Mouse (Mus musculus): ENCODE measurements at regions not wholly inside any gene's neighbourhood (a gene's known extent, or its start where the extent isn't known, plus 50 kb on each side); places are given as distances from the start of the nearest gene placed in this dataset.

GRCm38 (mm10) chr11:114567814-114568800 is 100.2 kb upstream of the Rpl38 start:
- Histone ChIP-seq H3K4me3 (ENCODE audit: insufficient read depth, low read depth, low read length) (no peak overlapping the region), H3K27ac (replicated peaks; ENCODE audit: low read depth, low read length) (no peak overlapping the region), H3K4me1 (ENCODE audit: control insufficient read depth, insufficient read depth, insufficient read length, low read length) (no peaks in the 10 kb centered on the region)

- Histone ChIP-seq H3K4me3 (ENCODE audit: insufficient read depth, low read depth, low read length) (no peak overlapping the region), H3K27ac (replicated peaks; ENCODE audit: low read depth, low read length) (no peak overlapping the region), H3K4me1 (ENCODE audit: control insufficient read depth, insufficient read depth, insufficient read length, low read length) (no peaks in the 10 kb centered on the region)
Observed at GRCm38 (mm10) chr11:114567045-114567780, 101.1 kb upstream of the Rpl38 start.

GRCm38 (mm10) chr11:114564949-114565348 is 103.4 kb upstream of the Rpl38 start:
- Histone ChIP-seq H3K27ac (replicated peaks; ENCODE audit: low read depth, low read length) (no peak overlapping the region), H3K4me3 (ENCODE audit: insufficient read depth, low read depth, low read length) (no peak overlapping the region)

GRCm38 (mm10) chr11:114563172-114563571 is 105.2 kb upstream of the Rpl38 start:
- Histone ChIP-seq H3K4me3 (ENCODE audit: insufficient read depth, low read depth, low read length) (no peak overlapping the region), H3K27ac (replicated peaks; ENCODE audit: low read depth, low read length) (no peak overlapping the region), H3K4me1 (ENCODE audit: control insufficient read depth, insufficient read depth, insufficient read length, low read length) (no peaks in the 10 kb centered on the region)

More at GRCm38 (mm10) chr11:114564949-114565348, 103.4 kb upstream of the Rpl38 start:
- no peaks in the 10 kb centered on the region for H3K4me1 ChIP-seq (ENCODE audit: control insufficient read depth, insufficient read depth, insufficient read length, low read length)

- Histone ChIP-seq H3K4me3 (ENCODE audit: insufficient read depth, low read depth, low read length) (no peak overlapping the region), H3K27ac (replicated peaks; ENCODE audit: low read depth, low read length) (peak overlapping the region; percentile 64), H3K4me1 (ENCODE audit: control insufficient read depth, insufficient read depth, insufficient read length, low read length) (peaks cover 13% of the 10 kb centered on the region; the same call in 1 of the 2 replicates)
Observed at GRCm38 (mm10) chr11:114554576-114554975, 113.7 kb upstream of the Rpl38 start.

GRCm38 (mm10) chr11:114553992-114554391 is 114.3 kb upstream of the Rpl38 start:
- Histone ChIP-seq H3K4me3 (ENCODE audit: insufficient read depth, low read depth, low read length) (no peak overlapping the region), H3K27ac (replicated peaks; ENCODE audit: low read depth, low read length) (peak overlapping the region; percentile 27), H3K4me1 (ENCODE audit: control insufficient read depth, insufficient read depth, insufficient read length, low read length) (peaks cover 13% of the 10 kb centered on the region; the same call in 1 of the 2 replicates)

GRCm38 (mm10) chr11:114552176-114552575 is 116.1 kb upstream of the Rpl38 start:
- peaks cover 13% of the 10 kb centered on the region; the same call in 1 of the 2 replicates for H3K4me1 ChIP-seq (ENCODE audit: control insufficient read depth, insufficient read depth, insufficient read length, low read length)
- peak overlapping the region; percentile 81 for H3K27ac ChIP-seq (replicated peaks; ENCODE audit: low read depth, low read length)
- H3K4me3 ChIP-seq (ENCODE audit: insufficient read depth, low read depth, low read length): peak overlapping the region; percentile 43

GRCm38 (mm10) chr11:114551262-114551661 is 117.1 kb upstream of the Rpl38 start:
- peaks cover 13% of the 10 kb centered on the region; the same call in 1 of the 2 replicates for H3K4me1 ChIP-seq (ENCODE audit: control insufficient read depth, insufficient read depth, insufficient read length, low read length)
- H3K27ac ChIP-seq (replicated peaks; ENCODE audit: low read depth, low read length): 0 out of 2 replicates have a peak overlapping the region, but pooled peaks have one; percentile 2

GRCm38 (mm10) chr11:114548658-114549057 is 119.7 kb upstream of the Rpl38 start:
- peaks cover 18% of the 10 kb centered on the region for H3K4me1 ChIP-seq (ENCODE audit: control insufficient read depth, insufficient read depth, insufficient read length, low read length)
- H3K27ac ChIP-seq (replicated peaks; ENCODE audit: low read depth, low read length): no peak overlapping the region
- no peak overlapping the region for H3K4me3 ChIP-seq (ENCODE audit: insufficient read depth, low read depth, low read length)

More at GRCm38 (mm10) chr11:114551262-114551661, 117.1 kb upstream of the Rpl38 start:
- H3K4me3 ChIP-seq (ENCODE audit: insufficient read depth, low read depth, low read length): no peak overlapping the region

GRCm38 (mm10) chr11:114544212-114544611 is 124.1 kb upstream of the Rpl38 start:
- H3K27ac ChIP-seq (replicated peaks; ENCODE audit: low read depth, low read length): no peak overlapping the region
- peaks cover 7% of the 10 kb centered on the region; the same call in 1 of the 2 replicates for H3K4me1 ChIP-seq (ENCODE audit: control insufficient read depth, insufficient read depth, insufficient read length, low read length)
- no peak overlapping the region for H3K4me3 ChIP-seq (ENCODE audit: insufficient read depth, low read depth, low read length)

GRCm38 (mm10) chr11:114542167-114542566 is 126.2 kb upstream of the Rpl38 start:
- Histone ChIP-seq H3K27ac (replicated peaks; ENCODE audit: low read depth, low read length) (no peak overlapping the region), H3K4me3 (ENCODE audit: insufficient read depth, low read depth, low read length) (no peak overlapping the region), H3K4me1 (ENCODE audit: control insufficient read depth, insufficient read depth, insufficient read length, low read length) (peaks cover 7% of the 10 kb centered on the region; the same call in 1 of the 2 replicates)

- Histone ChIP-seq H3K4me1 (ENCODE audit: control insufficient read depth, insufficient read depth, insufficient read length, low read length) (peaks cover 7% of the 10 kb centered on the region; the same call in 1 of the 2 replicates), H3K4me3 (ENCODE audit: insufficient read depth, low read depth, low read length) (no peak overlapping the region), H3K27ac (replicated peaks; ENCODE audit: low read depth, low read length) (no peak overlapping the region)
Observed at GRCm38 (mm10) chr11:114540503-114540902, 127.8 kb upstream of the Rpl38 start.

GRCm38 (mm10) chr11:114536616-114537493 is 131.5 kb upstream of the Rpl38 start:
- Histone ChIP-seq H3K4me3 (ENCODE audit: insufficient read depth, low read depth, low read length) (no peak overlapping the region), H3K4me1 (ENCODE audit: control insufficient read depth, insufficient read depth, insufficient read length, low read length) (no peaks in the 10 kb centered on the region), H3K27ac (replicated peaks; ENCODE audit: low read depth, low read length) (no peak overlapping the region)

- H3K4me1 ChIP-seq (ENCODE audit: control insufficient read depth, insufficient read depth, insufficient read length, low read length): no peaks in the 10 kb centered on the region
- no peak overlapping the region for H3K27ac ChIP-seq (replicated peaks; ENCODE audit: low read depth, low read length)
- H3K4me3 ChIP-seq (ENCODE audit: insufficient read depth, low read depth, low read length): no peak overlapping the region
Observed at GRCm38 (mm10) chr11:114535900-114536299, 132.4 kb upstream of the Rpl38 start.

All from brown adipose tissue, adult 24 weeks (tissue).